ENCODE assay signal across 18 mouse cellular contexts in genomic region chr2:29767976-29768709, GRCm38 (mm10). TPM values are rescaled to one million over a fixed set of nuclear protein-coding genes. Genes with fewer than 3 reads are reported as not detected.
DNase-seq lines count a peak whose midpoint lies in the region; ATAC-seq lines count a peak whose summit lies in the region.
"Had no signal": no experiment of that assay in that cellular context is flagged by ENCODE, and none has a peak within 500 bp of the region (broad histone marks: within the 10 kb centered on the region; RNA-seq: fewer than 3 reads in every experiment).

No protein-coding gene starts in this region.

- H3K27me3 ChIP-seq in stomach, embryonic 16.5 days (ENCODE audit: control insufficient read depth, insufficient read depth, low read length) = no peaks in the 10 kb centered on the region
- 0 out of 2 replicates have a peak, but pooled peaks cover 2% of the 10 kb centered on the region for H3K27me3 ChIP-seq in liver, embryonic 11.5 days (replicated peaks; ENCODE audit: control insufficient read depth, insufficient read depth, low read length)

- 0 out of 2 replicates have a peak overlapping the region, but pooled peaks have one; percentile 32 for H3K9ac ChIP-seq in stomach, embryonic 16.5 days (ENCODE audit: low read length)
- no peak overlapping the region for H3K9ac ChIP-seq in liver, embryonic 11.5 days (ENCODE audit: low read depth, low read length)

- H3K4me1 ChIP-seq in stomach, embryonic 16.5 days (ENCODE audit: control insufficient read depth, insufficient read depth, low read length) = peaks cover 5% of the 10 kb centered on the region; the same call in 1 of the 2 replicates
- H3K4me1 ChIP-seq in liver, embryonic 11.5 days (replicated peaks; ENCODE audit: control insufficient read depth, insufficient read depth, low read length) = 0 out of 2 replicates have a peak, but pooled peaks cover 2% of the 10 kb centered on the region

- H3K27ac ChIP-seq in stomach, embryonic 16.5 days (ENCODE audit: low read length) = peak overlapping the region; percentile 78
- no peak overlapping the region for H3K27ac ChIP-seq in liver, embryonic 11.5 days (ENCODE audit: low read depth, low read length)

- peak; percentile 71 for ATAC-seq in stomach, embryonic 16.5 days (ENCODE audit: insufficient read depth, low FRiP score)
- no peak for ATAC-seq in liver, embryonic 11.5 days (replicated peaks; ENCODE audit: low FRiP score)

- intact Hi-C loops in left cerebral cortex, postnatal 4 days (cut with DNase I) = no loop called here

- H3K4me3 ChIP-seq in stomach, embryonic 16.5 days (replicated peaks; ENCODE audit: low read length) = no peak overlapping the region
- H3K4me3 ChIP-seq in liver, embryonic 11.5 days (ENCODE audit: low read depth, low read length) = no peak overlapping the region
- H3K4me3 ChIP-seq: erythroblast, embryonic 14.5 days had no signal

- WGBS in stomach, embryonic 16.5 days = 47% methylated on average over 11 of the region's 11 CpGs
- WGBS in liver, embryonic 11.5 days = 59% methylated on average over 11 of the region's 11 CpGs

- H3K9me3 ChIP-seq in stomach, embryonic 16.5 days (replicated peaks; ENCODE audit: control insufficient read depth, low read length) = no peaks in the 10 kb centered on the region
- no peaks in the 10 kb centered on the region for H3K9me3 ChIP-seq in liver, embryonic 11.5 days (ENCODE audit: control insufficient read depth, low read length)

- no peaks in the 10 kb centered on the region for H3K36me3 ChIP-seq in stomach, embryonic 16.5 days (ENCODE audit: control insufficient read depth, insufficient read depth, low read length)
- peaks cover 3% of the 10 kb centered on the region; the same call in 1 of the 2 replicates for H3K36me3 ChIP-seq in liver, embryonic 11.5 days (ENCODE audit: control insufficient read depth, insufficient read depth, low read length)

- DNase-seq in lung, adult 18-20 months = peak; percentile 52 to 66
- no peak for DNase-seq in lung, postnatal 14 days
- DNase-seq in kidney, adult 11 months = peak; percentile 75
- peak; percentile 64 to 85 for DNase-seq in kidney, postnatal 25 days
- no peak for DNase-seq in left cerebral cortex, postnatal 4 days
- no peak for DNase-seq in liver, embryonic 11.5 days (ENCODE audit: low spot score)
- no peak for DNase-seq in adrenal gland, adult (ENCODE audit: inconsistent age in 2 of 2, low spot score in 1 of 2)
- DNase-seq: adrenal gland, postnatal 36 days; cerebellum, adult 11 months; heart, adult 18-20 months; heart, postnatal 14 days; right cerebral cortex, postnatal 25 days had no signal

- no peak overlapping the region for H3K4me2 ChIP-seq in stomach, embryonic 16.5 days (ENCODE audit: low read depth, low read length)
- H3K4me2 ChIP-seq in liver, embryonic 11.5 days = no peak overlapping the region

RNA-seq across cellular contexts. Expression of gene Gm13547, which starts 9.0 kb away (rescaled TPM):
- not detected in 2 replicates for polyA plus RNA-seq in stomach, embryonic 16.5 days (2015; fragmentation: Nextera tagmentation; extraction: Ambion mirVana)
- not detected for total RNA-seq in left cerebral cortex, postnatal 4 days (2021)
- polyA plus RNA-seq in liver, embryonic 11.5 days (2014; fragmentation: Nextera tagmentation; extraction: Ambion mirVana) = 1.1 TPM in 1 of 2 replicates, not detected in the other
- total RNA-seq: adrenal gland, postnatal 36 days; heart, adult 18-20 months; heart, postnatal 14 days; left cerebral cortex, adult 18-20 months had no signal
- polyA plus RNA-seq: cortical plate, adult 2 months; erythroblast, embryonic 14.5 days; frontal cortex, adult 2 months; limb, embryonic 14.5 days had no signal

RNA-seq across cellular contexts. Expression of gene Gm13420, which starts 16.7 kb away (rescaled TPM):
- 0.74 and 0.91 TPM in 2 replicates for polyA plus RNA-seq in stomach, embryonic 16.5 days (2015; fragmentation: Nextera tagmentation; extraction: Ambion mirVana)
- total RNA-seq in left cerebral cortex, postnatal 4 days (2021) = 1 to 10 TPM; 1.2 to 1.7 TPM
- 0.77 and 0.88 TPM in 2 replicates for polyA plus RNA-seq in liver, embryonic 11.5 days (2014; fragmentation: Nextera tagmentation; extraction: Ambion mirVana)
- total RNA-seq: adrenal gland, postnatal 36 days; heart, adult 18-20 months; heart, postnatal 14 days had no signal
- polyA plus RNA-seq: erythroblast, embryonic 14.5 days had no signal

RNA-seq across cellular contexts. Expression of gene Coq4, which starts 19.1 kb away (rescaled TPM):
- 34.5 and 34.6 TPM in 2 replicates for polyA plus RNA-seq in stomach, embryonic 16.5 days (2015; fragmentation: Nextera tagmentation; extraction: Ambion mirVana)
- total RNA-seq in left cerebral cortex, postnatal 4 days (2021) = 10 to 100 TPM; 32.7 to 38.4 TPM
- 36.1 and 38.8 TPM in 2 replicates for polyA plus RNA-seq in liver, embryonic 11.5 days (2014; fragmentation: Nextera tagmentation; extraction: Ambion mirVana)

RNA-seq across cellular contexts. Expression of gene Trub2, which starts 20.2 kb away (rescaled TPM):
- 25.2 and 30.9 TPM in 2 replicates for polyA plus RNA-seq in stomach, embryonic 16.5 days (2015; fragmentation: Nextera tagmentation; extraction: Ambion mirVana)
- total RNA-seq in left cerebral cortex, postnatal 4 days (2021) = 10 to 100 TPM; 48.2 to 51.1 TPM
- 27.7 and 29.0 TPM in 2 replicates for polyA plus RNA-seq in liver, embryonic 11.5 days (2014; fragmentation: Nextera tagmentation; extraction: Ambion mirVana)

RNA-seq across cellular contexts. Expression of gene Slc27a4, which starts 34.3 kb away (rescaled TPM):
- 22.0 and 23.6 TPM in 2 replicates for polyA plus RNA-seq in stomach, embryonic 16.5 days (2015; fragmentation: Nextera tagmentation; extraction: Ambion mirVana)
- 10 to 100 TPM; 80.4 to 86.7 TPM for total RNA-seq in left cerebral cortex, postnatal 4 days (2021)
- polyA plus RNA-seq in liver, embryonic 11.5 days (2014; fragmentation: Nextera tagmentation; extraction: Ambion mirVana) = 5.2 and 5.3 TPM in 2 replicates

Comparison
In these comparisons a context has a peak if more than half of its experiments do, and no peak if none do; other contexts are left out.
1. DNase-seq: peak in lung, adult 18-20 months (2 of 2), kidney, adult 11 months (single experiment) and kidney, postnatal 25 days (2 of 2); none in lung, postnatal 14 days (single experiment), left cerebral cortex, postnatal 4 days (single experiment), liver, embryonic 11.5 days (single experiment) and adrenal gland, adult (0 of 2).